Mouse (Mus musculus): ENCODE data around the gene Tspear.

GRCm38 (mm10) chr10:77901871-77902210 lies 215.5 kb downstream of the Tspear start:
- TF ChIP-seq CTCF (IDR thresholded peaks at IDR 0.05; ENCODE audit: borderline replicate concordance, insufficient read depth, low read depth, low read length) (no peak), POLR2A (IDR thresholded peaks at IDR 0.05; ENCODE audit: borderline replicate concordance, insufficient read depth, low read length) (no peak)

Data from cerebellum, adult 2 months (tissue).